Mouse (Mus musculus): Measurements from ENCODE around the gene Rnf169. TPM values are rescaled to one million over a fixed set of nuclear protein-coding genes. Genes with fewer than 3 reads are reported as not detected.

Rnf169 gene
- polyA plus RNA-seq, 1 experiment from 2014 or later = 5.5 TPM

- no peak overlapping the region for H3K9ac ChIP-seq (replicated peaks)
- H3K36me3 ChIP-seq = no peaks in the 10 kb centered on the region
- no peak overlapping the region for H3K4me2 ChIP-seq (replicated peaks)
- H3K27me3 ChIP-seq = no peaks in the 10 kb centered on the region
- H3K9me3 ChIP-seq = no peaks in the 10 kb centered on the region
- H3K4me1 ChIP-seq (replicated peaks) = peaks cover 5% of the 10 kb centered on the region; the same call in 1 of the 2 replicates
- no peak overlapping the region for H3K27ac ChIP-seq
- no peak overlapping the region for H3K4me3 ChIP-seq (replicated peaks)
- 41% methylated on average over 5 of the region's 5 CpGs for WGBS
- ATAC-seq = no peak
Measured at GRCm38 (mm10) chr7:99875891-99876290, 104.4 kb downstream of the Rnf169 start.

GRCm38 (mm10) chr7:99873965-99874364 is 106.3 kb downstream of the Rnf169 start:
- Histone ChIP-seq H3K27me3 (no peaks in the 10 kb centered on the region), H3K4me3 (replicated peaks) (no peak overlapping the region), H3K36me3 (no peaks in the 10 kb centered on the region), H3K9me3 (no peaks in the 10 kb centered on the region), H3K27ac (no peak overlapping the region), H3K4me1 (replicated peaks) (peaks cover 5% of the 10 kb centered on the region; the same call in 1 of the 2 replicates), H3K9ac (replicated peaks) (no peak overlapping the region), H3K4me2 (replicated peaks) (no peak overlapping the region)
- no peak for ATAC-seq
- 77% methylated on average over 6 of the region's 6 CpGs for WGBS

Other genes starting within 250 kb of the Rnf169 start
- not detected in 2 replicates for gene Olfr521, start 216.9 kb downstream of the Rnf169 start, polyA plus RNA-seq (2015; fragmentation: Nextera tagmentation; extraction: Ambion mirVana)
- gene Neu3, start 152.0 kb downstream of the Rnf169 start, polyA plus RNA-seq (2015; fragmentation: Nextera tagmentation; extraction: Ambion mirVana) = 1.1 and 1.2 TPM in 2 replicates
- gene Xrra1, start 121.3 kb downstream of the Rnf169 start, polyA plus RNA-seq (2015; fragmentation: Nextera tagmentation; extraction: Ambion mirVana) = 0.62 and 0.79 TPM in 2 replicates
- 326 and 337 TPM in 2 replicates for gene Spcs2, start 117.0 kb downstream of the Rnf169 start, polyA plus RNA-seq (2015; fragmentation: Nextera tagmentation; extraction: Ambion mirVana)
- gene Chrdl2, start 25.7 kb upstream of the Rnf169 start, polyA plus RNA-seq (2015; fragmentation: Nextera tagmentation; extraction: Ambion mirVana) = not detected in 2 replicates
- gene Pold3, start 141.1 kb upstream of the Rnf169 start, polyA plus RNA-seq (2015; fragmentation: Nextera tagmentation; extraction: Ambion mirVana) = 57.1 and 59.4 TPM in 2 replicates
- gene Lipt2, start 178.8 kb upstream of the Rnf169 start, polyA plus RNA-seq (2015; fragmentation: Nextera tagmentation; extraction: Ambion mirVana) = 14.6 and 16.6 TPM in 2 replicates
- gene Kcne3, start 196.1 kb upstream of the Rnf169 start, polyA plus RNA-seq (2015; fragmentation: Nextera tagmentation; extraction: Ambion mirVana) = 1.2 and 1.7 TPM in 2 replicates
- gene Pgm2l1, start 246.9 kb upstream of the Rnf169 start, polyA plus RNA-seq (2015; fragmentation: Nextera tagmentation; extraction: Ambion mirVana) = 21.3 and 22.9 TPM in 2 replicates